Mouse (Mus musculus) granulocyte monocyte progenitor cell, adult 5-6 weeks (primary cell): ENCODE measurements around the gene Trip13. TPM values are rescaled to one million over a fixed set of nuclear protein-coding genes. Genes with fewer than 3 reads are reported as not detected.
A peak's percentile ranks its signal among the peaks of the same experiment; 100 is the strongest.

Source experiments
- ATAC-seq: replicated peaks from 2 replicates; pipeline ENCODE4 v1.8.0; 2016; ENCODE audit warnings: mild to moderate bottlenecking, moderate TSS enrichment, inconsistent platforms; ENCODE audit not compliant: poor library complexity, severe bottlenecking
- total RNA-seq, 2 experiments: library from RNA; stranded (forward) in 1 of 2; stranded (reverse) in 1 of 2; fragments of 200-712, 200-1000 nt in 1 of 2; fragments of >200 nt in 1 of 2; fragmentation: Nextera tagmentation in 1 of 2; gene quantifications; 2 replicates each; pipeline ENCODE4 v1.2.3; 2014 to 2017

The Trip13 gene
- 33.9 and 34.2 TPM in 2 replicates for total RNA-seq (2014; fragmentation: Nextera tagmentation)
- total RNA-seq (2017) = 36.6 and 57.9 TPM in 2 replicates

DNA sequence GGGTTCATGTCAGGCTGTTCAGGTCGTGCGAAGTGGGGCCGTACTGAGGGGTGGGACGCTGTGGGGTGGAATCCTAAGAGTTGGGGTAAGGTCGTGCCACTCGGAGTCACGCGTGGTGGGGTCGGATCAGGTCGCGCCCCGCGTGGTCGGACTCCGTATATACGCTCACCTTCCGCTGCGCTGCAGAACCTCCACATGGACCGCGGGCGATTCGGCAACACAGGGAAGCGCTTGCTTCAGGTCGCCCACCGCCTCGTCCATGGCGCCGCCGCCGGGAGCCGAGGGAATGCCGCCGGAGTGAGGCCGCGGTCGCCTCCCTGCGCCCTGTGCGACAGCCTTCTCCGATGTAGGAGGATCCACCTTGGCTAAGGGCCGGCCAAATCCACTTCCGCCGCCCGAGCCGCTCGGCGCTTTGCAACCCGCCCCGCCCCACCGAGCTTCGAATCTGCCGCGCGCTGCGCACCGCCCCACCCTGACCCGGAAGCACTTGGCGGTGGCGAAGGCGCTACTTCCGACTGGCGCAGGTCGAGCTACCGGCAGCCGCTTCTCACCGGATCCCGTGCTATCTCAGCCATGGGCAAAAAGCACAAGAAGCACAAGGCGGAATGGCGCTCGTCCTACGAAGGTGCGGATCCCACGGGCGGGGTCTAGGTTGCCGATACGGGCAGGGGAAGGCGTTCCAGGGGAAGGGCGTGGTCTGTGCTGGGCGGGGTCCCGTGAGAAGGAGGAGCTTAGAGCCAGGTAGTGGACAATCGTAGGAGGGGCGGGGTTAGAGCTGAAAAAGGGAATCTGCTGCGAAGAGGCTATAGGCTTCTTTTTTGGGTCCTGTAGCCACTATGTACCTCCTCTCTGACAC lies at the start of gene Trip13, which contains the start of gene Brd9:
Gene Trip13 (minus strand): TSS at position 464 of the 856 bp plus-strand sequence.
Gene Brd9 (plus strand): TSS at position 491 of the 856 bp plus-strand sequence.
- ATAC-seq = peak; percentile 82

DNA sequence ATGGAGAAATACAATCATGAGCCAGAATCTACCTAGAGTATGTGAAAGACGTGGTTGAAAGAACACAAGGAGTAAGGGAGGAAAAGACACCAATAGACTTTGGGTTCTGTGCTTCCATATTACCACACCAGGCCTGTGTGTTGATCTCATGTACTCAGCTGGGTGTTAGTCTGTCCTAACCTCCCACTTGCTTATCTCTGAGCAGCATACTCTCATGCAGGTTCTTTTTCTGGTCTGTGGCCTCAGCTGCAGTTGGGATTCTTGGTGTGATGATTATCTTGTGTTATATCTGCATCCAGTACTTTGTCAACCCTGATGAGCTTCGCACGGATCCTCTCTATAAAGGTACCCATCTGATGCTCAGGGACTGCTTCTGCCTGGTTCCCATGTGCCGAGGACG lies 39.4 kb upstream of the Trip13 start:
- ATAC-seq = no peak

DNA sequence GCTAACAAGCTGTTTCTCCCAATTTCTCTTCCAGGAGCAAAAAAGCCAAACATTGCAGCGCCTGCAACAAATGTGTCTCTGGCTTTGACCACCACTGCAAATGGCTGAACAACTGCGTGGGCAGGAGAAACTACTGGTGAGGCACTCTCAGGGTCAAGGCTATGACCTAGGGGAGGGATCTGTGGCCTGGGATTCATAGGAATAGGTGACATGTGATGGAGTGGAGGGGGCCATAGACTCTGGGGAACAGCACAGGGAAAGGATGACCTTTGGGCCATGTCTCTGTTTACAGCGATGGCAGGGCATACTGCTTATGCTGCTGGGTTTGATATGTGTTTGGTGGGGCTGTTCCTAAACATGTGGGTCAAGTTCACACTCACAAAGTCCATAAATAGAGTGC lies 36.9 kb upstream of the Trip13 start:
- no peak for ATAC-seq

DNA sequence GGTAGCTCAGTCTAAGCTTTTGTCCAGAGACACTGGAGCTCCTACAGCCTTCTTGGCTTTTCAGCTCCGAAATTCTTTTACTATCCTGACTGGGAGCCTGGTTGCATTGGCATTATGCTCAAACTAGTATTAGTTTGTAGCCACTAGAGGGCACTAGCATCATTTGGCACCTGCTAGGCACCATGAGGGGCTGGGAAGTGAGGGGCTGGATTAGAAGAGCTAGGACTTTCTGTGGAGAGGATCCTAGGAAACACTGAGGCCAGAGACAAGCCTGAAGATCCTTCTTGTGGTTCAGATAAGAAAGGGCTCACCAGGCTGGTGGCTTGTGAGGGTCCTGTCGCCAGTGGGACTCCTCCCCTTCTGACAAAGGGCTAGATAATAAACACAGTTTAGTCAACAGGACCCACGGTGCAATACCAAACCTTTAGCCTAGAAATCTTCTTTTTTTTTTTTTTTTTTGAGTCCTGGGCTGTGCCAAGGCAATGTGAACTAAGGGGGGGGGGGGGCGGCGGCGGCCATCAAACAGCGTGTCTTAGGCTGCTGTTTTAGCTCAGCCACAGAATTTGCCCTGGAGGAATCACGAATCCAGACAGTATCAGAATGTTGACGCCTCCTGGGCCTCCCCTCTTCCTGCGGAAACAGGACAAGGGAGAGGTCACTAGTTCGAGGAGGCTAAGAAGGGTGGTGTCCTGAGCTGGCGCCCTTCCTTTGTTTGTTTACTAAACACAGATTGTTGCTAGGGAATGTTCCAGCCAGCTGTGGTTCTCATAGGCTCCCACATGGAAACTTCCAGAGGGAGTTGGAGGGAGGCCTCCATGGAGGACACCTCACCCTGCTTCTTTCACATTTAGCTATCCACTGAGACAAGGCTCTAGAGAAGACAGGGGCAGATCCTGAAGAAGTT lies 33.2 kb upstream of the Trip13 start:
- peak; percentile 89 for ATAC-seq

DNA sequence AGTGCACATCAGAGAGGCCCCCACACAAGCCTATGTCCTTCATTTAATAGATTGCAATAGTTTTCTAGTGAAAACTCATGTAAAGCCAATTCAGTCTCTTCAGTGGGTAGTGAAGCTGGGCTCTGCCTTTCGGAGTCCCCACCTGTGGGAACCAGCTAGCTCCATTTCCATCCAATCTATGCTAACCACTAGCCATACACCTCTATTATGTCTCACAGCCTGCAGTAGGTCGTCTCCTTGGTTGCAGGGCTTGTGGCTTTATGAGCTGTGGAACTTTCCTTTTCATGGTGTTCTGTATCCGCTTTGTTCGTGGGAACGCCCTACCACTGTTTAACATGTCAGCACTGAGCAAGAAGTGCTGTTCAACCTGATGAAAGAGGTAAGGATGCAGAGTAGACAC lies 26.0 kb upstream of the Trip13 start, which contains the start of gene Zdhhc11:
Gene Zdhhc11 (plus strand): TSS at position 301 of the 400 bp plus-strand sequence.
- no peak for ATAC-seq

DNA sequence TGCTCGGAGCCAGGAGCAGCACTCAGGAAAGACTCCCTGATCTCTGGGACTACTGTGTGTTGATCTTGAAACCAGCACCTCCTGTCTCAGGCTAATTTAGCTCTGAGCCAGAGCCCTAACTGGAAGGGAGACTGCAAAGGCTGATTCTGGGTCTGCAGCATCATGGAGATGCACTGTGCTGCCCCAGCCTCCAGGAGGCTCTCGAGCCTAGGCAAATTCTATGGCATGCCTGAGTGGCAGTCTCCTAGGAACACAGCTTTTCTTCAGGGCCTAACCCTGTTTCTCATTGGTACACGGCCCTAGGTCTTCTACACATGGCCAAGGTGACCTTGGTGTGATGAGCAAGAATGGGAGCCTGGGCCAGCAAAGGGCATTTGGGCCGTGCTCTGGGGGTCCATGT lies 23.6 kb upstream of the Trip13 start:
- ATAC-seq = no peak

DNA sequence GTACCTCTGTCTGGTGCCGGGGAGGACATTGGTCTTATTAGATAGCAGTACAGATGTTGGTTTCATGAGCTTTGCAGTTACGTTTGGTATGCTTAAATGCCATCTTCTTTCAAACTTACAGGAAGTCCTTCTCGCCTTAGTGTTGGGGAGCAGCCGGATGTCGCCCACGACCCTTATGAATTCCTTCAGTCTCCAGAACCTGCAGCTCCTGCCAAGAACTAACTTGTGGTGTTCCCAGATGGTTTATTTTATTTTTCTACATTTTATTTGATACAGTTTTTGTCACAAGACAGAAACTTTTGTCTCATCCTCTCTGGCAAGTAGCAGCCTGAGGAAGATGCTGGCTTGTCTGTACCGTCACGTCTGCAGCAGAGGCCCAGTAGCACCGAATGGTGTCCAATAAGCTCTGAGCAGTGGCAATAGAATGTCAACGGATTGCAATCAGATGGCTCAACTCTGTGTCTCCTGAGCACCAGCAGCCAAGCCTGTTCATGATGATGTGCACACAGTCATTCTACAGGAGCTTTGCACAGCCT lies 22.6 kb upstream of the Trip13 start:
- ATAC-seq = no peak

DNA sequence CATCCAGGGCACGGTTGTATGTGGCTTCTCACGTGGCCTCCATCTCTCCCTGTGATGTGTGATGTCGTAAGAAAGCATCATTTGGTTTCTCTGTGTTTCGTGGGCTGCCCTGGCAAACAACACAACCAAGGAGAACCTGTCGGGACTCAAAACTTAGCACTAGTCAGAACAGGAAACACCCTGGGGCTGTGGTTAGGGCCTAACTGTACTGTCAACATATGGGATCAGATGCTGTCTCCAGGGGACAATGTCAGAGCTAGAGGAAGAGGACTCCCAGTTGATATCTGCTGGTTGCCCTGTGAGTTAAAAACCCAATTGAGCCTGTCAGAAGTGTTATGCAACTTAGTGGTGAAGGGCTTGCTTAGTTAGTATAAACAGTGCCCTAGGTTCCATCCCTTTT lies 17.9 kb upstream of the Trip13 start:
- ATAC-seq = peak; percentile 86

DNA sequence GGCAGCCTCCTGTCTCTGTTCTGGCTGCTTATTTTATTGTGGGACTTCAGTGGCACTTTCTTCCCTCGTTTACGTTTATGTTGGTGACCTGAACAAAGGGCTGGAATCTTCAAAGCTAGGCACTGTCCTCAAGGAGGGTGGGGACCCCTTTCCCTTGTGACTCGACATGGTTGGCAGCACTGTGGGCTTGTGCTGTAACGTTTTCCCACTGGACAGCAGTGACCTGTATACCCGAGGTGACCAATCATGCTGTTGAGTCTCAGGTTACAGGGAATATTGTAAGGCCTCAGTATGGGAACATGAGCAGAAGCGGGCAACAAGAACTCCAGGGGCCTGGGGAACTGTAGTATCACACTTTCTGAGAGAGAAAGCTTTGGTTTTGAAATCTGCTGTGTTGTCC lies 17.1 kb upstream of the Trip13 start:
- no peak for ATAC-seq

DNA sequence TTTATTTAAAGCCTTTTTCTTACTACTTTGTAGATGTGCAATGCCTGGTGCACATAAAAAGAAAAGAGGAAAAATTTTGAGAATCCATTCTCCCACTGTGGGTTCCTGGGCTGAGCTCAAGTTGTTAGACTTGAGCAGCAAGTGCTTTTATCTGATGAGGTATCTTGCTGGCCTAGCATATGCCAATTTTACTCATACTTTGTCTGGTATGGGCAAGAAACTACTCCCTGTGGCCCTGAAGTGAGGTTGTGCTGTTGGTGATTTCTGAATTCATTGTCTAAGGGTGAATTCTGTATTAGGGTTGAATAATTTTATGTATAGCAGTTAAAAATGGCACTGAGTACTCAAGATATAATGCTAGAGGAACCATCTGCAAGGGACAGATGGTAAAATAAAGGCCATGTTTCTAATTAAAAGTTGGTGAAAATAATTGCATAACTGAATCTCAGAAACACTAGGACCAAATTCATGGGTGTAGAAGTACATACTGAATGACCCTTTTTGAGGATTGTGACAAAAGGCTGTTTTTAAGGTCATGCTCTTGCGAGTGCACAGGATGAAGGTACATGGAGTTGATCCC lies 16.1 kb upstream of the Trip13 start:
- ATAC-seq = no peak

DNA sequence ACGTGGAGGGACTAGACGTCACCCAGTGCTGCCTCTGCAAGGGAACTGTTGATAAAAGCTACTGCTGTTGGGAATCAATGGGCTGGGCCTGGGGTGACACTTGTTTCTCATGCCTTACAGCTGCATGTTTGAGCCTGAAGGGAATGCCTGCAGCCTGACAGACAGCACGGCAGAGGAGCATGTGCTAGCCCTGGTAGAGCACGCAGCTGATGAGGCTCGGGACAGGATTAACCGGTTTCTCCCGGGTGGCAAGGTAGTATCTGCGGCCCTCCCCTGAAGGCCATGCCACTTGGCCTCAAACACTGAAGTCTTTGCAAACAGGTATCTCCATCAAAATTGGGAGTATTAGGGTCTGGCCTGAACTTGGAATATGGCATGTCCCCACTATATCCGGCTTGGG lies 7.0 kb upstream of the Trip13 start:
- no peak for ATAC-seq

DNA sequence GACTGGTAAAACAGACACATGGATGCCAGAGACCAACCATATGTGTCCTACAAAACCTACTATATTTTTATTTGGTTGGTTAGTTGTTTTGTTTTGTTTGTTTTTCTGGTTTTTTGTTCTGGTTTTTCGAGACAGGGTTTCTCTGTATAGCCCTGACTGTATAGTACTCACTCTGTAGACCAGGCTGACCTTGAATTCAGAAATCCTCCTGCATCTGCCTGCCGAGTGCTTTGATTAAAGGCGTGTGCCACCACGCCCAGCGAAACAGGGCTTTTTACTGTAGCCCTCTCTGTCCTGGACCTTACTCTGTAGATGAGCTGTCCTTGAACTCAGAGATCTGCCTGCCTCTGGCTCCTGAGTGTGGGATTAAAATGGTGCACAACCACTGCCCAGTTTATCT lies 1.5 kb upstream of the Trip13 start:
- no peak for ATAC-seq

DNA sequence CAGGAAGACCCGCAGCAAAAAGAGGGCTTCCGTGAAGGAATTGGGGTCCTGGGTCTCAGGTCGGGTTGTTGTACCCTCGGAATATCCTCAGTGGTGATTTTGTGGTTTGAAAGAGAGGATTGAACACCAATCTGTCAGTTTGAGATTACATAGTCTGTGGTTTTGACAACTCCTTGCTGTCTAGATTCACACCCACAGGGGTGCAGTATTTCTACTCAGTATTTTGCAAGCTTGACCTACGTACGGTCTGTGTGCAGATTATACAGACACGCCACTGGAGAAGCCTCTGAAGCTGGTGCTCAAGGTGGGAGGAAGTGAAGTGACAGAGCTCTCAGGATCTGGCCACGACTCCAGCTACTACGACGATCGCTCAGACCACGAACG lies 585 bp upstream of the Trip13 start:
- peak; percentile 61 for ATAC-seq

DNA sequence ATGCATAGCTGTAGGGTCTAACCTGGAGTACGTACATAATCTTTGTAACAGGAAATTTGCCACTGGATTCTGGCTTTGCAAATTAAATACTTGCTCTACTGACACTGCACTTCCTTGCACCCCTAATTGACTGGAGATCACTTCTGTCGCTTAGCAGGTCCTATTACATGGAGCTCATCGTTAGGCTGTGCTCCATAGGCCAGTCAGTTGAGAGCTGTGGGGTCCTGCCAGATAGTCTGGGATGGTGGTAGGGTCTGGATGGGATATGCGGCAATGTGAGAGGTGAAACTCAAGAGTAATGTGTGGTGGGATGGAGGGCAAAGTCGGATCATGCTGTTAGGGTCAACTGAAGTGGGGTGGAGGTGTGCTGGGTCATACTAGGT lies 655 bp downstream of the Trip13 start:
- no peak for ATAC-seq

DNA sequence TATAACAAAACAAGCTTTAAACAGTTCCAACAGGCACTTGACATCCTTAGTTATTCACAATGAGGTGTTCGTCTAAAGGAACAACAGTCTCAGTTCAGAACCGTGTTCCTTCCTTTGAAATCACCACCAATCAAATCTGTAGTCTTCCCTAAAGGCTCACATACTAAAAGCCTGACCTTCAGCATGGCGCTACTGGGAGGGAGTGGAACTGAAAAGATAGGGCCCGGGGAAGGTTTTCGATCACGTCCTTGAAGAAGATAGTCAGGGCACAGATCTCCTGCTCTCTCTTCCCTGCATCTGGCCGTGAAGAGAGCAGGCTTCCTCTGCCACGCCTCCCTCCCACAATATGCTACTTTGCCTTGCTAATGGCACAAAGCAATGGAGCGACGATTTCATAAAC lies 5.4 kb downstream of the Trip13 start:
- no peak for ATAC-seq

DNA sequence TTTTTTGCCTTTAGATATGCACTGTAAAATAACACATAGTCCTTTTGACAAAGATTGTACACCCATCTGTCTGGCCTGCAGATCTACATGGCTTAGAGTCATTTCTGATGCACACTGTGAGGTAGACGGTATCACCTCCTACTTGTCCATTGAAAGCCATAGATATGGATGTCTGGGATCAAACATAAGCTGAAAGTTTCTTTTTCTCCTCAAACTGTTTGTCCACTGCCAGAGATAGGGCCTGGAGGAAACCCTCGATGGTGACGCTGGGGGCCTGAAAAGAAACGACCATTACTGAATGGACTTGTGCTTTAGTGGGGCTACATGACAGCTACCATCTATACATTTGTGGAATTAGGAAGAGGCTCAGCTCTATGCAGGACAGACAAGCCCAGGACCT lies 24.5 kb downstream of the Trip13 start:
- no peak for ATAC-seq

DNA sequence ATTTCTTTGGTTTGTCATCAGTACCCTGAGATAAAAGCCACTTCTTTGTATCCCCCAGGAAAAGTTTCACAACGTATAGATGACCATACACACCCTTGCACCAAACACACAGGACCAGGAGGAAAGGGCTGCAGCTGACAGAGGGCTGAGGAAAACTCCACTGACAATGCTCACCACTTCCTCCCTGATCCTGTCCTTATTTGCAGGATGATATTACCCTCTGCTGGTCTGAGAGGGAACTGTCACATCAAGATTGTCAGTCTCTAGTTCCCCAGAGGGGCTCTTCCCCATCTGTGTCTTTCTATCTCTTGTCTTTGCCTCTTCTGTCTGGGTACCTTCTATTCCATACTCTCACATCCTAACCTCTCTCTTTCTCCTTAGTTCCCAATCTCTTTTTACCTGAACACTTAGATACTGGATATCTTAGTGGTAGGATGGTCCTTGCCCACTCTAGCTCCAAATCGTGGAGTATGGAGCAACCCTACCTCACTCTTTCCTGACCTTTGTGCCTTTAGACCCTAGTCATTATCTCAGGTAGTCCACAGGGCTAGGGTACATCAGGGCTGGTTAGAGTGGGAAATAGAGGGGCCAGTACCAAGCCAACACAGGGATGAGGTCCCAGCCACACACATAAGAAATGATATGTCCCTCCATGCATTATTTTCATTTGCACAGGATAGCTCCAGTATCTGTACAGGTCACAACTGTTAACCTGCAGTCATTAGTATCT lies 29.7 kb downstream of the Trip13 start:
- peak; percentile 97 for ATAC-seq

DNA sequence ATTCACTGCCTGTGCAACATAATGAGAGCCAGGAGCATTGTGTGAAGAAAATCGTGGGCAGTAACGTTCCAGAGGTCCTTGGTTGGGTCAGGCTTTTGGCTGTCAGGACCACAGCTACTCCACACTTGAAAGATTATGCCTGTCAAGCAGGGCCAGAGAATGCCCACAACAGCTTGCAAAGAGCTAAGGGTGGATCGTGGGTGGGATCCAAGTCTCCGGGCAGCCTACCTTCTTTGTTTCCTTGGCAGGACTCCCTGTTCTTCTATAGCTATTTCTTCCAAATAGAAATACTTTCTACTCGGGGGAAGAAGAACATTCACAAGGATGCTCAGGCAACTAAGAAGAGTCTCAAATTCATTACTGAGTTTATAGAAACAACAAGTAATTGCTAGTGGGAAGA lies 30.4 kb downstream of the Trip13 start:
- ATAC-seq = no peak

DNA sequence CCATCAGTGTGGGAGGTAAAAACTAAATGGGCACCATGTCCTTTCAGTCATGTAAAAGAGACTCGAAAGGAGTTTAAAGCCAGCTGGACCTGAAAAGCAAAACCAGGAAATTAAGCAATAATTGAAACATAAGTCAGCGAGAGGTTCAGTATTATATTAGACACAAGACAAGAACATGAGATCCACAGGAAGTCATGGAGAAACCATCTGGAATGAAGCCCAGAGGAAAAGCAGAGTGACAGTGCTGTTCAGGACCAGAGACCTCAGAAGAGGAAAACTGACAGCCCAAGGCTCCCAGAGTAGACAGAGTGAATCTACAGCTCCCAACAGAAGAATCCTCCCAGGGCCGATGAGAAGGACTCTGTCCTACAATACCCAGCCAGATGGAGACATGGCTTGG lies 40.0 kb downstream of the Trip13 start:
- ATAC-seq = no peak; the same call in 1 of the 2 replicates
